Mouse (Mus musculus) MEL (cell line): ENCODE data around the gene Npr3.

Experiments
- EP300 ChIP-seq, 2 experiments: IDR thresholded peaks; 2 replicates each; pipeline ENCODE4 v1.6.1; 2011; ENCODE audit warnings: improper control_type of control experiment in 2 of 2, low read length in 2 of 2, low read depth in 1 of 2, mild to moderate bottlenecking in 1 of 2
- ETS1 ChIP-seq: IDR thresholded peaks from 2 replicates; pipeline ENCODE4 v1.6.1; 2012; ENCODE audit warnings: low read depth, mild to moderate bottlenecking, inconsistent platforms, low read length, improper control_type of control experiment, moderate library complexity
- GABPA ChIP-seq: IDR thresholded peaks from 2 replicates; pipeline ENCODE4 v1.6.1; 2012; ENCODE audit warnings: low read depth, mild to moderate bottlenecking, inconsistent platforms, low read length, improper control_type of control experiment, moderate library complexity

GRCm38 (mm10) chr15:11949490-11949889 is 42.4 kb upstream of the Npr3 start:
- TF ChIP-seq GABPA = no peak
- no peak for TF ChIP-seq EP300 (IDR thresholded peaks at IDR 0.05; ENCODE audit: low read depth in 1 of 2, low read length in 2 of 2)
- TF ChIP-seq ETS1 = no peak
